Mouse (Mus musculus): ENCODE measurements around the gene Tbc1d23. TPM values are rescaled to one million over a fixed set of nuclear protein-coding genes. Genes with fewer than 3 reads are reported as not detected.
"Not testable (repeated sequence)": the region's sequence is repeated elsewhere in the genome, so short reads cannot be mapped to it uniquely, and the experiment has no call there.

Gene Tbc1d23
- polyA plus RNA-seq, 1 experiment from 2014 or later = 32.9 TPM

DNA sequence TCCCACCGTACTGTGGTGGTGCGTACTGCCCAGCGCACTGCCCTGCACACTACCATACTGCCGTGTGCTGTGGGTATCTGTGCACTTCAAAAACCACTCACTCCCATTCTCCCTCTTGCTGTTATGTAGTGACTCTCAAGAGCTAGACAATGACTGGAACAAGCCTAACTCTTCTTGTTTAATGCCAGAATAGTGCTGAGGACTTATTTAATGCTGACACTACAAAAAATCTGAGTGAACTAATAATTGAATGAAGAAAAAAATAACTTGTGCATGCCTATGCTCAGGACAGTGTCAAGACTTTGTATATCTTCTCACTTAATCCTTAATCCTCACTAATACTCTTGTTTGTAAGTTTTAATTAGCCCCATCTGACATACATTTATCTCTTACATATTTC is 16.2 kb upstream of the Tbc1d23 start:
- no peak overlapping the region for H3K4me3 ChIP-seq
- H3K9ac ChIP-seq = no peak overlapping the region
- H3K36me3 ChIP-seq = no peaks in the 10 kb centered on the region
- peaks cover 13% of the 10 kb centered on the region for H3K4me1 ChIP-seq
- H3K27me3 ChIP-seq = no peaks in the 10 kb centered on the region
- no peak for ATAC-seq (ENCODE audit: insufficient number of reproducible peaks, insufficient read depth, low FRiP score, low TSS enrichment, low read depth)
- WGBS = 93% methylated on average over 4 of the region's 4 CpGs
- no peak overlapping the region for H3K4me2 ChIP-seq
- H3K27ac ChIP-seq = no peak overlapping the region
- H3K9me3 ChIP-seq = no peaks in the 10 kb centered on the region

DNA sequence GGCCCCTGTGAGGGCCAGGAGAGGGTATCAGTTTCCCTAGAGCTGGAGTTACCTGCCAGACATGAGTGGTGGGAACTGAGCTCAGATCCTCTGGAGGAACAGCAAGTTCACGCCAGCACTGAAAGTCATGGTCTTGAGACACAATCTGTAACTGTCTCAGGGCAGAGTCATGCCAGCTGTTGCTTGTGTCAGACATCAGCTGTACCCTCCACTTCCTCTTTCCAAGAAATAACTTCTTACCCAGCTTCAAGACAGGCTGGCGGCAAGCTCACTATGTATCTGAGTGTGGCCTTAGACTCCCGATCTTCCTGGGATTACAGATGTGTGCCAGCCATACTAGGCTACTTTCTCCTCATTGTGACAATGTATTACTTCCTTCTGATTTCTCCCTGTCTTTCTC is 15.3 kb upstream of the Tbc1d23 start:
- no peak overlapping the region for H3K9ac ChIP-seq
- no peaks in the 10 kb centered on the region for H3K27me3 ChIP-seq
- H3K4me3 ChIP-seq = no peak overlapping the region
- no peak overlapping the region for H3K4me2 ChIP-seq
- H3K4me1 ChIP-seq = peaks cover 13% of the 10 kb centered on the region
- no peaks in the 10 kb centered on the region for H3K9me3 ChIP-seq
- ATAC-seq (ENCODE audit: insufficient number of reproducible peaks, insufficient read depth, low FRiP score, low TSS enrichment, low read depth) = no peak
- H3K27ac ChIP-seq = no peak overlapping the region
- 85% methylated on average over 3 of the region's 3 CpGs for WGBS
- no peaks in the 10 kb centered on the region for H3K36me3 ChIP-seq

GRCm38 (mm10) chr16:57243858-57244248 is 12.5 kb upstream of the Tbc1d23 start:
- H3K9ac ChIP-seq = no peak overlapping the region
- H3K9me3 ChIP-seq = no peaks in the 10 kb centered on the region
- no peak overlapping the region for H3K4me3 ChIP-seq
- 8% methylated on average over 6 of the region's 6 CpGs for WGBS
- peak; percentile 64; the same call in 1 of the 2 replicates for ATAC-seq (ENCODE audit: insufficient number of reproducible peaks, insufficient read depth, low FRiP score, low TSS enrichment, low read depth)
- H3K4me1 ChIP-seq = peaks cover 13% of the 10 kb centered on the region
- peak overlapping the region; percentile 29 for H3K4me2 ChIP-seq
- H3K27me3 ChIP-seq = no peaks in the 10 kb centered on the region
- no peaks in the 10 kb centered on the region for H3K36me3 ChIP-seq
- H3K27ac ChIP-seq = peak overlapping the region; percentile 48

GRCm38 (mm10) chr16:57243205-57243857 is 12.0 kb upstream of the Tbc1d23 start:
- peak; percentile 76 for ATAC-seq (ENCODE audit: insufficient number of reproducible peaks, insufficient read depth, low FRiP score, low TSS enrichment, low read depth)
- 16% methylated on average over 10 of the region's 10 CpGs for WGBS

GRCm38 (mm10) chr16:57242857-57243204 is 11.5 kb upstream of the Tbc1d23 start:
- Histone ChIP-seq H3K36me3 (no peaks in the 10 kb centered on the region), H3K4me1 (peaks cover 13% of the 10 kb centered on the region), H3K4me3 (no peak overlapping the region), H3K9me3 (no peaks in the 10 kb centered on the region), H3K4me2 (0 out of 2 replicates have a peak overlapping the region, but pooled peaks have one; percentile 29), H3K9ac (no peak overlapping the region), H3K27me3 (no peaks in the 10 kb centered on the region), H3K27ac (peak overlapping the region; percentile 48; the same call in 1 of the 2 replicates)
- WGBS = 62% methylated on average over 5 of the region's 5 CpGs
- ATAC-seq (ENCODE audit: insufficient number of reproducible peaks, insufficient read depth, low FRiP score, low TSS enrichment, low read depth) = no peak

More at GRCm38 (mm10) chr16:57243205-57243857, 12.0 kb upstream of the Tbc1d23 start:
- peak overlapping the region; percentile 29 for H3K4me2 ChIP-seq
- no peak overlapping the region for H3K4me3 ChIP-seq
- H3K4me1 ChIP-seq = peaks cover 13% of the 10 kb centered on the region
- peak overlapping the region; percentile 48 for H3K27ac ChIP-seq
- no peaks in the 10 kb centered on the region for H3K36me3 ChIP-seq
- H3K9ac ChIP-seq = no peak overlapping the region
- no peaks in the 10 kb centered on the region for H3K27me3 ChIP-seq
- no peaks in the 10 kb centered on the region for H3K9me3 ChIP-seq

DNA sequence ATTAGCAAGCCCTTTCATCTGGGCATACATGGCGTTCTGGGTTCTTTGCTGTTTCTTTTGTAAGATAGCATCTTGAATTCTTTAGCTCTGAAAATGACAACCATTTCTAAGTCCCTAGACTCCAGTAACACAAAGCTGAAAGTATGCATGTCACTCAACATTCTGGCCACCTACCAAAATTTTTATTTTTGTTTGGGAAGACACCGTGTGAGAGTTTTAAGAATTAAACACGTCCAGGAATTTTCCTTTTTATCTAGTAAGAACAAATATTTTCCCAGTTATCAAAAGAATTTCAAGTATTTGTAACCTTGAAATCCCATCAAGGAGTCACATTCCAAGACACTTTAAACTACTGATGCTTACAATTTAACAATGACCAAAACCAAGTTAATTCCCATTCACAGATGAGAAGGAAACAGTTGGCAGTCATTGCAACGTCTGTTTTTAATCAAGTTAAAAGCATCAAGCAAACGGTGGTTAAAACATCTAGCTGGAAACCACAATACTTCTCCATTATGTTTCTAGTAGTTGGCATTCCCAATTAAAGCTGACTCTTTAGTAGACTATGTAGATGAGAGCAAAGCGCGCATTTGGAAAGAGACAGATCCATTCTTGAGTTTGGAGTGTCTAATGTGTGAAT is 4.7 kb upstream of the Tbc1d23 start:
- Histone ChIP-seq H3K27me3 (no peaks in the 10 kb centered on the region), H3K27ac (no peak overlapping the region), H3K4me3 (no peak overlapping the region), H3K9me3 (no peaks in the 10 kb centered on the region), H3K9ac (no peak overlapping the region), H3K36me3 (no peaks in the 10 kb centered on the region), H3K4me2 (no peak overlapping the region), H3K4me1 (0 out of 2 replicates have a peak, but pooled peaks cover 7% of the 10 kb centered on the region)
- no peak for ATAC-seq (ENCODE audit: insufficient number of reproducible peaks, insufficient read depth, low FRiP score, low TSS enrichment, low read depth)
- 25% methylated on average over 7 of the region's 7 CpGs for WGBS

GRCm38 (mm10) chr16:57231937-57232310 is 620 bp upstream of the Tbc1d23 start:
- Histone ChIP-seq H3K4me2 (peak overlapping the region; percentile 70), H3K4me3 (peak overlapping the region; percentile 96; the same call in 1 of the 2 replicates), H3K4me1 (peaks cover 18% of the 10 kb centered on the region)
- H3K27me3 ChIP-seq; H3K9ac ChIP-seq; H3K36me3 ChIP-seq; H3K9me3 ChIP-seq; ATAC-seq (ENCODE audit: insufficient number of reproducible peaks, insufficient read depth, low FRiP score, low TSS enrichment, low read depth); H3K27ac ChIP-seq: not testable (repeated sequence)
- 73% methylated on average over 5 of the region's 5 CpGs for WGBS

DNA sequence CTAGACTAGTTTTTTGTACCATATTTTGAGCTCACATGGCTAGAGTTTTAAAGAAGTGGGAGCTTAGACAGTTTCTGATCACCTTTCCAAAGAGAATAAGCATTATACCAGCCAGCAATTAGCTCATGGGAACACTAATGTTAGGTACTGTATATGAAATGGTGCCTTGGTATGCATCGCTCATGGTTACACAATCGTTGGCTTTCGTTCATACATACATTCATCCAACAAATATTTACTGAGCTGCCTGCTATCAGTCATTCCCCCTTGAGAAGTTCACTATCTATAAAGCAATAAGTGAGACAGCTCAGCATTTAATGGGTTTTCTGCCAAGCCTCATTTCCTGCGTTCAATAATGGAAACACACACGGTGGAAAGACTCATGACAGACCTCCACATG is 4.9 kb downstream of the Tbc1d23 start:
- H3K4me3 ChIP-seq = no peak overlapping the region
- H3K36me3 ChIP-seq = peaks cover 6% of the 10 kb centered on the region; the same call in 1 of the 2 replicates
- 91% methylated on average over 5 of the region's 5 CpGs for WGBS
- no peak overlapping the region for H3K9ac ChIP-seq
- no peak overlapping the region for H3K27ac ChIP-seq
- no peak overlapping the region for H3K4me2 ChIP-seq
- H3K4me1 ChIP-seq = peaks cover 11% of the 10 kb centered on the region
- H3K9me3 ChIP-seq = no peaks in the 10 kb centered on the region
- no peaks in the 10 kb centered on the region for H3K27me3 ChIP-seq
- ATAC-seq (ENCODE audit: insufficient number of reproducible peaks, insufficient read depth, low FRiP score, low TSS enrichment, low read depth) = no peak

GRCm38 (mm10) chr16:57220361-57220760 is 10.9 kb downstream of the Tbc1d23 start:
- no peak overlapping the region for H3K4me3 ChIP-seq
- no peak overlapping the region for H3K4me2 ChIP-seq
- H3K36me3 ChIP-seq = peaks cover 26% of the 10 kb centered on the region
- no peaks in the 10 kb centered on the region for H3K9me3 ChIP-seq
- H3K27me3 ChIP-seq = no peaks in the 10 kb centered on the region
- H3K27ac ChIP-seq = no peak overlapping the region
- no peak overlapping the region for H3K9ac ChIP-seq
- ATAC-seq (ENCODE audit: insufficient number of reproducible peaks, insufficient read depth, low FRiP score, low TSS enrichment, low read depth) = no peak
- 93% methylated on average over 6 of the region's 6 CpGs for WGBS
- no peaks in the 10 kb centered on the region for H3K4me1 ChIP-seq

DNA sequence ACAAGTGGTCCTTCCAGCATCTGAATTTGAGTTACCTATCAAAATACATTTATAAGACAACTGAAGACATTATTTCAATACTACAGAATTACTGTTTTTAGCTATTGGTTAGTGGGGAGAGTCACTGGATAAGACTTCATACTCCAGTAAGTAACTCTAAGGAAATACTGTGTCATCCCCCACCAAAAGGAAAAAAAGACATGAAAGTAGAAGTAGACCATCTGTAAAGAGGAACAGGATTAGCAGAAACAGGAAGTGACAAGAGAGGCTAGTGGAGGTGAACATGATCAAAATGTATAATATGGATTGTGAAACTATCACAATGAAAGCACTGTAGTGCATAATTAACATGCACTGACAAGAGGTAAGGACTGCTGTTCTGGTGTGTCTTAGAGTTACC is 15.3 kb downstream of the Tbc1d23 start:
- Histone ChIP-seq H3K27me3 (no peaks in the 10 kb centered on the region), H3K9ac (no peak overlapping the region), H3K4me2 (no peak overlapping the region), H3K4me1 (no peaks in the 10 kb centered on the region), H3K27ac (no peak overlapping the region), H3K4me3 (no peak overlapping the region), H3K36me3 (peaks cover 40% of the 10 kb centered on the region), H3K9me3 (no peaks in the 10 kb centered on the region)
- ATAC-seq (ENCODE audit: insufficient number of reproducible peaks, insufficient read depth, low FRiP score, low TSS enrichment, low read depth) = no peak

GRCm38 (mm10) chr16:57211037-57211436 is 20.3 kb downstream of the Tbc1d23 start:
- Histone ChIP-seq H3K4me1 (no peaks in the 10 kb centered on the region), H3K27me3 (no peaks in the 10 kb centered on the region), H3K27ac (no peak overlapping the region), H3K36me3 (peaks cover 48% of the 10 kb centered on the region), H3K4me3 (no peak overlapping the region), H3K9me3 (no peaks in the 10 kb centered on the region), H3K9ac (no peak overlapping the region), H3K4me2 (no peak overlapping the region)
- WGBS = 96% methylated on average over 2 of the region's 2 CpGs
- ATAC-seq (ENCODE audit: insufficient number of reproducible peaks, insufficient read depth, low FRiP score, low TSS enrichment, low read depth) = no peak

- no peak for ATAC-seq (ENCODE audit: insufficient number of reproducible peaks, insufficient read depth, low FRiP score, low TSS enrichment, low read depth)
- Histone ChIP-seq H3K36me3 (peaks cover 43% of the 10 kb centered on the region), H3K4me2 (no peak overlapping the region)
Measured at GRCm38 (mm10) chr16:57208342-57208741, 23.0 kb downstream of the Tbc1d23 start.

More at GRCm38 (mm10) chr16:57208342-57208741, 23.0 kb downstream of the Tbc1d23 start:
- 63% methylated on average over 2 of the region's 2 CpGs for WGBS
- no peaks in the 10 kb centered on the region for H3K9me3 ChIP-seq
- H3K9ac ChIP-seq = no peak overlapping the region
- no peak overlapping the region for H3K4me3 ChIP-seq
- no peaks in the 10 kb centered on the region for H3K27me3 ChIP-seq
- H3K4me1 ChIP-seq = no peaks in the 10 kb centered on the region
- no peak overlapping the region for H3K27ac ChIP-seq

Data from embryonic facial prominence, embryonic 13.5 days (tissue).